Mouse (Mus musculus): ENCODE measurements around the gene Mxi1.

The Mxi1 gene

DNA sequence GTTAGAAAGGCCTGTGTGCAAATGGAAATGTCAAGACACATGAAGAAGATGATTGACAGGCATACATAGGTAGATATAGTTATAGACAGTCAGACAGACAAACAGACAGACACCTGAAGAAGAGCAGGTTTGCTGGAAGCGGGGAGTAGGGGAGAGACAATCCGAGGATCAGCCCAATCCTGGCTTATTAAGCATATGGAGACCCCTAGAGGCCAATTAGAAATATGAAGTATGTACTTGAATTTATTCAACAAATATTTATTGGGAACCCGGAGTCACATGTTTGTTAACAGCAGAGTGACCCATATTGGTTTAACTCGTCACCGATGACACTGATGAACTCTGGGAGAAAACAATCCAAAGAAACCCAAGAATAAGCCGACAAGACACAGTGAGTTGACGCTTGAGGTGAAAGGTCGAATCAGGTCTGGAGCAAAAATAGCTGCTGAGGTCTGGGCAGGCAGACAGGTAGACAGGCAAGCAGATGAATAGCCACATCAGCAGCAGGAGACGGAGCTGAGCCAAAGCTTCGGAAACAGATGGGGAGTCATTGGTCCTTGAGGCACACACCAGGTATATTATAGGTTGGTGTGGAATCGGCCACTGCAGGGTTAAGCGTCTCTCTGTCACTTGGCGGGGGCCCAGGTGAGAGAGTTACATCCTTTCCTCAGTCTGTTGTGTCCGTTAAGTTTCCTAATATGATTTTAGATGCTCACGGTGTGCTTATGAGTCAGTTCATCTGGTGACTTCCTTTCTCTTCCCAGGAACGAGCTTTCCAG is 90.2 kb downstream of the Mxi1 start:
- no peak for DNase-seq

DNA sequence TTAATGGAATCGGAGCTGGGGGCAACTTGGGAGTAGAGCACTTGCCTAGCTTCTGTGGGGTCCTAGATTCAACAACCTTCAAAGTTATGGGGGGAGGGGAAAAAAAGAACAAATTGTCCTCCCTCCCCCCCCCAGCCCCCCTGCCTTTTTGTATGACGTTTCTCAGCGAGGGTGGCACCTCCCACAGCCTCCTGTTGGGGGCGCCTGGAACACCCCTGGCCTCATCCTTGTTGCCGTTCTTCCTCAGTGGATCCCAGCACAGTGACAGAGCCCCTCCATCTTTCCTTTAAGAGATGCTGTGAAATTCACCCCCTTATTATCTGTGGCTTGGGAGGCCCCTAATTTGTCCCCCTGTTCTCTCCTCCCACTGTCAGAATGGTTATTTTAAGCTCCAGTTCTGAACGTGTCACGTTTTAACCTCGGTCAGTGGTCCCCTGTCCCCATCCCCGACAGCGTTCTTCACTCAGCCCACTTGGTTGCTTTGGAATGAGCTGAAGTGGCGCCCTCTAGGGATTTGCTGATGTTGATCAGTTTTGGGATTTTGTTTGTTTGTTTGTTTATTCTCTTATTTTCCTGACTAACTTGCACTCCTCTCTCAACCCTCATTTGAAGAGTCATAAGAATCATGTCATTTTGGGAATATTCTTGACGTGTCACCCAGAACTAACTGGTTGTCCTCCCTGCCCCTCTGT is 92.6 kb downstream of the Mxi1 start:
- no peak for DNase-seq

DNA sequence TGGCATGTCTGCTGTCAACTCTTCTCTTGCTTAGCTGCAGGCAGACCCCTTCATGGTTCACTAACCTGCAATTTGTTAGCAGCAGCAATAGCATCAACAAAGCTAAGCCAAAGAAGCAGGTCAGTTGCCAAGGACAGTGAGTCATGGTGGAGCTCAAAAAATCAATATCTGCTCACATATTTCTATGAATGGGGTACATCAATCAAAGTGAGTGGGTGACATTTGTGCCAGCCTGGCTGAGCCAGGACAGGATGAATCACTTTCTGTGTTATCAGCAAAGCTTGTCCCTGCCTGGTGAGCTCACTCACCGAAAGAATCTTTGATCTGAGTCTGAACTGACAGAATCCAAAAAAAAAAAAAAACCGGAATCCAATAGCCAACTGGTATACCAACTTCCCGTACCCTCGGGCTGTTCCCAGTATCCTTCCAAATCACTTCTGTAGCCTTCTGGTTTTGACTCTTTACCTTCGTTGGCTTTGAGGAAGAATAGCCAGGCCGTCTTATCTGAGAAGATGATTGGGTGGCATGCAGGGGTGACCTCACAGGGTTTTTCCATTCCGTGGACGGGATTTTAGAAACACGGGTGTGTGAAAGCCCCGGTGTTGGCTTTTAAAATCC is 94.0 kb downstream of the Mxi1 start:
- DNase-seq: no peak

- DNase-seq: no peak
These were observed 94.6 kb downstream of the Mxi1 start for GRCm38 (mm10) chr19:53404837-53405356.

GRCm38 (mm10) chr19:53405810-53406209 is 95.5 kb downstream of the Mxi1 start:
- DNase-seq: no peak

- DNase-seq: no peak
These were observed 97.0 kb downstream of the Mxi1 start for GRCm38 (mm10) chr19:53407350-53407749.

- no peak for DNase-seq
These were observed 98.1 kb downstream of the Mxi1 start for GRCm38 (mm10) chr19:53408398-53408797.

DNA sequence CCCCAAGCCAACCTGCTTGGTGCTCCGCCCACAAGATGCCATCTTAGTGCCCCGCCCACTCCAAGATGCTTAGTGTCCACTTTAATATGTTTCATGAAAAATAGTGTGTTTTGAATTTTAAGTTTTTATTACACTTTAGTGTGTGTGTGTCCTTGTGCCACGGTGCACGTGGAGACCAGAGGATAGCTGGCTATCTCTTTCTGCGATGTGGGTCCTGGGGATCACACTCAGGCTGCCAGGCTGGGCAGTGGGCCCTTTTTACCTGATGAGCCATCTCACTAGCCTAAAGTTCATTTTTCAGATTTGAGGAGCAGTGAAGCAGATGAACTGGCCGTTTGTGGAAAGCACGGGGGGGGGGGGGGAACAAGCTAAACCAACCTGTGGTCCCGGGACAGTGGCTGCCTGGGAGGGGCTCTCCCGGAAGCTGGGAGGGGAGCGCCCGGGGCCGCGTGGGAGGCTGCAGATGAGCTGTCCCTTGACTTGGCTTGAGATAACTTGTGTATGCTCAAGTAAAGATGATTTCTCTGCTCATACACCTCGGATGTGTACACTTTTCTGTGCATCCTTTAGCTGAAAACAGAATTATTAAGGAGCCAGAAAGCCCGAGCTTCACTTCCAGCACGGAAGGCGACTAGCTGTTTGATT is 99.5 kb downstream of the Mxi1 start:
- DNase-seq: no peak

GRCm38 (mm10) chr19:53412149-53412848 is 102.0 kb downstream of the Mxi1 start:
- no peak for DNase-seq

DNA sequence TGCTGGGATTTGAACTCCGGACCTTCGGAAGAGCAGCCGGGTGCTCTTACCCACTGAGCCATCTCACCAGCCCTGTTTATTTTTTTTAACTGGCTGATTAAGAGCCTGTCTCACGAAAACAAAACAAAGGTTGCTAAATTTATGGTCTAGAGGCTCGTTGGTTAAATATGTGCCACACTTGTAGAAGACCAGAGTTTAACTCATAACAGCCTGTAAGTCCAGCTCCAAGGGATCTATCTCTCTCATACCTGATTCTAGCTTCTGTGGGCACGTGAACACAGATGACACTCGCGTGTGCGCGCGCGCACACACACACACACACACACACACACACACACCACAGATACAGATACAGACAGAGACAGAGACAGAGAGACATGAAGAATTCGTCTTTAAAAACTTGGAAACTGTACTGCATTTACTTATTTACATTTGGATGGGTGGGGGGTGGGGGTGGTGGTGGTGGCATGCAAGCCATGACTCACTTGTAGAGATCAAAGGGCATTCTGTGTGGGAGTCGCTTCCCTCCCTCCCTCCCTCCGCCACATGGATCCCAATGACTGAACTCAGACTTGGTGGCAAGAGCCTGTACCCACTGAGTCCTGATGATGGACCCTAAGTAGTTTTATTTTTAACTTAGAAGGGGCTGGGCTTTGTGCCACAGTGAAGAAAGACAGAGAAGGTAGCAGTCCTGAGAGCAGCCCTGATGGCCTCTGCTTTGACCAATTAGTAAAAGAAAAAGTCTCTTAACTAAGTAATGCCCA is 103.5 kb downstream of the Mxi1 start:
- DNase-seq: no peak

GRCm38 (mm10) chr19:53414650-53415049 is 104.3 kb downstream of the Mxi1 start:
- no peak for DNase-seq

DNA sequence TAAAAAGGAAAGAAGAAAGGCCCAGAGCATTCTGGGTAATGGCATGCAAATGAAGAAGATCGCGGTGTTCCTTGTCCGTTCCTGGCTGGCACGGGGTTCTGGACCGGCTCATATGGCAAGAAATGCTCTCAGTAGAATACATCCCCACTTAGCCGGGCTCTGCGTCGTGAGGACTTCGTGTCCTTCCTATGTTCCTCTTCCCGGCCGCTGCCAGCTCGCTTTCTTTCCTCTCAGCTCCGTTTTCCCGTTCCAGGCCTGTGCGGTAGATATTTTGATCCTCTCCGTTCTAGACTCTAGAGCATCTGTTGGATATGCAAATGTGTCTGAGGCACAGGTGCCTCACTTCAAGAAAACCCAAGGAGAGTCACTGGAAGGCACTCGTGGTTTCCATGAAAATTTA is 104.9 kb downstream of the Mxi1 start:
- no peak for DNase-seq

GRCm38 (mm10) chr19:53419834-53420233 is 109.5 kb downstream of the Mxi1 start:
- peak; percentile 88 for DNase-seq

GRCm38 (mm10) chr19:53420924-53421582 is 110.7 kb downstream of the Mxi1 start:
- DNase-seq: peak; percentile 82

GRCm38 (mm10) chr19:53421583-53422188 is 111.4 kb downstream of the Mxi1 start:
- DNase-seq: no peak

DNA sequence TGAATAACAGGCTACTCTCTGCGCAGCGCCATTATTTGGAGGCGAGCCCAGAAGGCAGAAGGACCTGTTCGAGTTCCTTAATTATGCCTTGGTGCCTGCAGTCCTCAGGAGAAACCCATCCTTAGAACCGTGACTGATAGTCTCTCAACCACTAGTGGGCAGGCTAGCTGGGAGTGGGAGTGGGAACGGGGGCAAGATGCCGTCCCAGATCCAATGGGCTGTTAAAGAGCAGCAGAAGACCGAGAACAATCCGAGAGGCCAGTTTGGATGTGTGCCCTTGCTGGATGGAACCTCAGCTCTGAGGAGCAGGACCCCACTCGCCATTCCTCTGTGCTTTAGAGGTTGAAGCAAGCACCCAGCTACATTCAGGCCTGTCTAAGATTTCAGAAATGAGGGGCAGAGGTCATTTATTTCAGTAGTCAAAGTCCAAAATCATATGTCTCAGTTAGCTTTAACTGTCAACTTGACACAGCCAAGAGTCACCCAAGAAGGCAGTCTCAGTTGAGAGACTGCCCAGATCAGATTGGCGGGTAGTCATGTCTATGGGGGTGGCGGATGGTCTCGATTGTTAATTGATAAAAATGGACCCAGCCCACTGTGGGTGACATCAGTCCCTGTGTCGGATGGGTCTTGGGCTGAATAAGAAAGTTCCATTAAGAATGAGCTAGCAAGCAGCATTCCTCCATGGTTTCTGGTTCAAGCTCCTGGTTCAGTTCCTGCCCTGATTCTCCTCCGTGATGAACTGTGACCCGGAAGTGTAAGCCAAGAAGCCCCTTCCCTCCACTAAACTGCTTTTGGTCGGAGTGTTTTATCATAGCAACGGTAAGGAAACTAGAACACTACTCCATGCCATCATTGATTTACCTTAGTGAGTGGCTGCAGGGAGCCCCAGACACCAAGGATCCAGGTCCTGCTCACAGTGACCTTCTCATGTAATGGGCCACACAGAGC is 112.3 kb downstream of the Mxi1 start:
- DNase-seq: peak; percentile 59

GRCm38 (mm10) chr19:53423341-53423753 is 113.0 kb downstream of the Mxi1 start:
- peak; percentile 93 for DNase-seq

- DNase-seq: peak; percentile 72
These were observed 113.6 kb downstream of the Mxi1 start for GRCm38 (mm10) chr19:53423816-53424465.

DNA sequence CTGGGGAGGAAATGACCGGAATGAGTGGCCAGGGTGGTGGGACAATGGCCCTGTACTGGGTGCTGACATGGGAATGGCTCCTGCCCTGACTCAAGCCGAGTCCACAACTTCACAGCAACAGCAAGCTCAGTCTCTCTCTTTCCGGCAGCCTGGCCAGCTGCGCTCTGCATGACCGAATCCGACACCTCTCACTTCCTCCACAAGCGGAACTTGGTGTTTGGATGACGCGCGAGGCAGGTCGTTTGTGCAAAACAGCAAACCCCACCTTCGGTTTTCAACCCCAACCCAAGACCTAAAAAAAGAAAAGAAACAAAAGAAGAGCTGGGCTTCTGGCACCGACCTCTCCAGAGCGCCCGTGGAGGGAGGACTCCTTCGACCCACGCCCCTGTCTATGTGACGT is 114.3 kb downstream of the Mxi1 start:
- DNase-seq: peak; percentile 86
